Mouse (Mus musculus): ENCODE results near the gene Zfp715.
A peak's percentile ranks its signal among the peaks of the same experiment; 100 is the strongest.
"Not testable (repeated sequence)": the region's sequence is repeated elsewhere in the genome, so short reads cannot be mapped to it uniquely, and the experiment has no call there.

Zfp715 gene

DNA sequence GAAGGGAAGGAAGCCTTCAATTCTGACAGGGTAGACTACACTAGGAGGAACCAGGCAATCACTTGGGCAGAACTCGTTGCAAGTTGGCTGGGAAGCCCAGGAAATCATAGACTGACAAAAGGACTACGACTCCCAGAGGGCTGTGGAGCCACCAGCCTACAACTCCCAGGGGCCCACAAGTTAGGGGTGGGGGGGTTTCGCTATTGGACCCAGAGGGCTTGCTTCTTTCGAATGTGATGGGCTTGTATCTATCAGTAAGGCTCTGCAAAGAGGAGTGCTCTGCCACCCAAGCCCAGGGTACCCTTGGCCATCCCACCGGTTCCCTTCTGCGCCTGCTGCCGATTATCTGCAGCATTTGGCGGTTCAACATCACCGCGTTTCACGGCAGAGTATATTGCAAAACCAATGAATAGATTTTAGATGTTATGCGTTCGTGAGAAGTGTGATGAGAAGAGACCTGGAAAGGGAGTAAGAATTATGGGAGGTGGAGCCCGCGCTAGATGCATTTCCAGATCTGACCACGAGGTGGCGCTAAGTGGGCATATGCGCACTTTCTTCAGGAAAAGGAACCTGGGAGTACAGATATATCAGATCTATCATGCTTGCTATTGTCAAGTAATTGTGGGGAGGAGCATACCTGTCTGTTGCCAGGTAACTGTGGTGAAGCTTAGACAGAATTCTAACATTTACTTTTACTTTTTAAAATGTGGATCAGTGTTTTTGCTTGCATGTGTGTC lies 30.1 kb downstream of the Zfp715 start:
- peak; percentile 81 for DNase-seq

DNA sequence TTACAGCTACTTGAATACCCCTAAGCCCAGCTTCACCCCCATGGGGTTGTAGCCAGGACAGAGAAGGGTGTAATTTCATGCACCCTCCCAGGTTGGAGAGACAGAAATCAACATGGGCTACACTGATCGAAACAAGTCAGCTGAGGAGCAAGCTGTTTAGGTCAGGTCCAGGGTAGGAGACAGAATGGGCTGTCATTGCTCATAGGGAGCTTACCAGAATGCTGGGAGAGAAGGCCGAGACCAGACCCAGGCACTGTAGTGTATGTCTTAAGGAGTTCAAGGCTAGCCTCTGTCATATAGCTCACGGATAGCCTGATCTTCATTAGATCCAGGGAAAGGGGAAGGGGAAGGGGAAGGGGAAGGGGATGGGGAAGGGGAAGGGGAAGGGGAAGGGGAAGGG lies 30.6 kb downstream of the Zfp715 start:
- DNase-seq: no peak

DNA sequence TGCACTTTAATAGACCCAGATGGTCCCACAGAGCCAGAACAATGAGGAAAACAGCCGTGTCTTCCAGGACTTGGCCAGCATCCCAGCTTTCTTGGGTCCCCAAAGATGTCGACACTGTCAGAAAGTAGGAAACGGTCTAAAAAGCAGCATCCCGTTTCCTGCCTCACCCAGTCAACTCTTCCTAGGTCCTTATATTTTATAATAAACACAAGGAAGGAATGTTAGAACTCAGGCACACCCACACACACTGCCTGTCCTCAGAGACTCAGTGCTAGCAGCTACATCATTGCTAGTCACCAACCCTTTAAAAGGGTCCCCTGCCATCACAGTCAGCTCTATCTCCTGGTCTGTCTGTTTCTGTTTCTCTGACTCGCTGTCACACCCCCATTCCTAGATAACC lies 35.7 kb downstream of the Zfp715 start:
- DNase-seq: no peak

DNA sequence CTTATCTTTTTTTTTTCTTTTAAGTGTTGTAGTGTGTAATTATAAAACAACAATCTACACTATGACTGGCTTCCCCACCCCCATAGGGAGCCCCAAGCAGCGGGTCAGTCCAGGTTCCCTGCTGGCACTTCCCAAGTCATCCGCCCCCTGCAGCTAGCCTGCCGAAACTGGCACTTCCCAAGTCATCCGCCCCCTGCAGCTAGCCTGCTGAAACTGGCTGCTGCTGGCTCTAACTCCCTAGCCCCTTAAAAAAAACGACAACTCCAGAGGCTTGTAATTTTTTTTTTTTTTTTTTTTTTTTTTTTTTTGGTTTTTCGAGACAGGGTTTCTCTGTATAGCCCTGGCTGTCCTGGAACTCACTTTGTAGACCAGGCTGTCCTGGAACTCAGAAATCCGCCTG lies 36.9 kb downstream of the Zfp715 start:
- not testable (repeated sequence) for DNase-seq

DNA sequence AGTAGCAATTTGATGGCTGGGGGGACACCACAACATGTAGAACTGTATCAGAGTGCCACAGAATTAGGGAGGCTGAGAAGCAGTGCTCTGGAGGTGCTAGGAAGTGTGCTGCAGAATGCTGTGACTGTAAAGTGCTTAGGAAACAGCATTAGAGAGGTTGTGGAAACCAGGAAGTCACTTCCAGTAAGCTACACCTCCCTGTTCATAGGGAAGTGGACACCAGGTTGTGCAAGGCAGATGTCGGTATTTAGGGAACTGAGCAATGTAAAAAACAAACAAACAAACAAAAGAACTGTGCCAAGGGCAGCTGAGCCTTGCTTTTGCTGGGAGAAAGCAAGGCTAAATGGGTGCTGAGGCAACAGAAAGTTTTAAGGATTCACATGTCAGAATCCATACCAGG lies 39.6 kb downstream of the Zfp715 start:
- DNase-seq: no peak

DNA sequence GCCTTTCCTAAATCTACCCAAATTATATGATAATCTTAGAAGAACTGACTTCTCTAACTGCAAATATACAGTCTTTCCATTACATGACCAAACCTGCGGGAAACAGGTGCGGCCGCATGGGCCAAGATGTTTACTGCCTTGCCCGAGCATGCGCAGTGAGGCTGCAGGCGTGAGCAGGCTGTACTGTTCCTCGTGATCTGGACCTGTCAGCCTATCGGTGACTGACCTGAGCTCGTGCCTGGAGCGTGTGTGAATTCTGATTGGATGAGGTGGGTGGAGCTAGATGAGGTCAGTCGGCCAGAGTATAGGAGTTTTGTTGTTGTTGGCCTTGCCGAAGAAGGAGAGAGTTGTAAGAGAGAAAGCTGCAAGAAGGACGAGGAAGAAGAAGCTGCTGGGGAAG lies 45.7 kb downstream of the Zfp715 start:
- DNase-seq: not testable (repeated sequence)

DNA sequence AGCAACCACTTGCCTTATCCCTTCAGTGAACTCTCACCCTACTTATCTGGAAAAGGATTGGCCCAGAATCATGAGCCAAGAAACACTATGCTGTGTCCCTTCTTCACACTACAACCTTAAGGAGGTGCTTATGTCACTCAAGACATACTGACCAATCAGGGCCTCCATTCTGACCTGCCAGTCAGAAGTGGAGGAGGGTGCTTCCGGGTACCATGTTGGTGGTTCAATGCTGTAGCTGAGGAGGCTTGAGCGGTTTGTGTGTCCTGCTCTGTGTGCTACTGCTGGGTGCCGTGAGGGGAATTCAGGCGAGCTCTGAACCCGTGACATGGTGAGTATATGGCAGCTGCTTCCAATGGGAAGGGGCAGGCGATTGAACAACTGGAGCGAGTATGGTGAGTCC lies 59.6 kb downstream of the Zfp715 start:
- no peak for DNase-seq

DNA sequence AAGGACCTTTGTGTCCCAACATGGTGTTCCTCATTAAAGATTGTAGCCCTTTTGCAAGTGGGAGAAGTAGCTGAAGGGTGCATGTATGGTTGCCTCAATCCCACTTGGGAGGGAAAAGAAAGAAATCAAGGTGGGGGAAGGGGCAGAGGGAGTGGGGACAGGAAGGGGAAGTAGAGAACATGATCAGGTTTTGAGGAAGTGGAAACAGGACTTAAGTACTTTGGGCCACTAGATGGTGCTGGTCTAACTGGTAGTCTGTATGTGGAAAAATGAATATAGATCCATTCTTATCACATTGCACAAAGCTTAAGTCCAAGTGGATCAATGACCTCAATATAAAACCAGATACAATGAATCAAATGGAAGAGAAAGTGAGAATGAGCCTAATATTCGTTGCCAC lies 62.4 kb downstream of the Zfp715 start:
- not testable (repeated sequence) for DNase-seq

All from thymus, postnatal 4 days (tissue).